Mouse (Mus musculus): Measurements from ENCODE around the gene 0610040J01Rik. TPM values are rescaled to one million over a fixed set of nuclear protein-coding genes. Genes with fewer than 3 reads are reported as not detected.
A peak's percentile ranks its signal among the peaks of the same experiment; 100 is the strongest.

Gene 0610040J01Rik
- 4.2 and 5.0 TPM in 2 replicates for polyA plus RNA-seq (2016; fragmentation: Nextera tagmentation; extraction: Ambion mirVana)

DNA sequence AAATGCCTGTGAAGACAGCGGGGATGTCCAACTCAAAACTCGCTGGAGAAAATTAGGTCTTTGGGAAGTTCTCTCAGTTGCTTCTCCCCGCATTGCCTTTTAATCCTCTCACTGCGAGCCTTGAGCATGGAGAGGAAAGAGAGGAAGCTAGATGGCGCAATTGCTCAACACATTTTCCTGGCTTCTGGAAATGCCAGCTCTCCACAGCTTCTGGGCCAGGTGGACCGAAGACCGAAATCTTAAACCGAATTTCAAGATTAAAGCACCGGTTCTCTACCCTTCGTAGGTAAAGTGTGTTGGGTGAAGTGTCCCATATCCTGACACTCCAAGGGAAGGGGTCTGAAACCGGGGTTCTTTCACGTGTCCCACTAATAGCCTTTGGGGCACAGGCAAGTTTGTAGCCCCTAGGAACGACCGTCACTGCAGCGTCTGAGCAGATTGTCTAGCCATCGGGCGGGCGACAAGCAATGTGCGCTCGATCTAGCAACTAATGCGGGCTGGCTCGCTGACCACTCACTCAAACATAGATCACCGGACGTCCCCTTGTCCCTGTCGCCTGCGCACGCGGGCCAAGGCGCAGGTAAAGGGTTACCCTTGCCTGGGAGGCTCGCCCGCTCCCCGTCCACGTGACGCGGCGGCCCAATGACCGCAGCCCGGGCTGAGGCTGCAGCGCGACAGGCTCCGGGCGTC is at the start of gene 0610040J01Rik:
0610040J01Rik (plus strand) TSS at position 545 of the 690 bp plus-strand sequence.
- no peaks in the 10 kb centered on the region for H3K9me3 ChIP-seq
- no peak within 1 kb of the TSS for H3K27ac ChIP-seq
- peaks cover 10% of the 10 kb centered on the region; the same call in 1 of the 2 replicates for H3K27me3 ChIP-seq (replicated peaks)
- H3K4me1 ChIP-seq = 0 out of 2 replicates have a peak, but pooled peaks cover 2% of the 10 kb centered on the region
- peak; percentile 95 for ATAC-seq (ENCODE audit: low FRiP score, low read depth)
- H3K9ac ChIP-seq = peak within 1 kb of the TSS; percentile 48; the same call in 1 of the 2 replicates
- 4% methylated on average over 42 of the region's 42 CpGs for WGBS
- peak within 1 kb of the TSS; percentile 94 for H3K4me2 ChIP-seq (replicated peaks)
- no peaks in the 10 kb centered on the region for H3K36me3 ChIP-seq
- H3K4me3 ChIP-seq = peak within 1 kb of the TSS; percentile 45

DNA sequence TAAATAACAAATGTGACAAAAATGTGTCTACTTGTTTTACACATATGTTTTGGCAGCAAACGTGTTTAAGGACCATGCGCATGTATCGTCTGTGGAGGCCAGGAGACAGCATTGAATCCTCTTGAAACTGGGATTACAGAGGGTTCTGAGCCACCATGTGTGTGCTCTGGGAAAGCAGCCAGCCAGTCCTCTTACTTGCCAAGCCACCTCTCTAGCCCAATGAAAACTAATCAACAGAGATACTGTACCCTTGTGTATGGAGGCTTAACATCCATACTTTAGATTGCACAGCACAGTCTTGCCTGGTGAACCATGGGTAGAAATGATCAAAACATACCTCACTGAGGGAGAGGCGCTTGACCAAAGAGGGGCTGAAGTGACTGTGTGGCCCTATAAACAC is 46.3 kb upstream of the 0610040J01Rik start:
- ATAC-seq (ENCODE audit: low FRiP score, low read depth) = no peak
- Histone ChIP-seq H3K4me1 (no peaks in the 10 kb centered on the region), H3K27ac (no peak overlapping the region), H3K27me3 (replicated peaks) (no peaks in the 10 kb centered on the region), H3K36me3 (no peaks in the 10 kb centered on the region), H3K9ac (no peak overlapping the region), H3K4me3 (no peak overlapping the region), H3K4me2 (replicated peaks) (no peak overlapping the region), H3K9me3 (no peaks in the 10 kb centered on the region)
- WGBS = 93% methylated on average over 4 of the region's 4 CpGs

DNA sequence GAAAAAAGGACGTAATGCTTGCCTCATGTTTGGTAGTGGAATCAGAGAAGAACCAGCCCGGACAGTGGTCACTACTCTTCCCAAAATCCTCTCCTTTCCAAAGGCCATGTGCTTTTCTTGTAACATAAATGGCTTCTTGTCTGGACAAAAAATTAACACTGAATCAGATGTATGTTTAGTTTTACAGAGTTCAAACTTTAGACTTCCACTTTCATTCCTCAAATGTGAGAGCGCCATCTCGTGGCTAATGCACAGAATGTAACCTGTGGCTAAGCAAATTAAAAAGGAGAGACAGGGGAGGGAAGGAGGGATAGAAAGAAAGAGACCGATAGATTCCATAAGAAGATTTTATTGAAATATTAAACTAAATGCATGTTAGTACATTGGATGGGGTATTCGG is 45.4 kb upstream of the 0610040J01Rik start:
- ATAC-seq (ENCODE audit: low FRiP score, low read depth) = 0 out of 2 replicates have a peak, but pooled peaks have one; percentile 36
- H3K27ac ChIP-seq = no peak overlapping the region
- WGBS = 50% methylated on average over 6 of the region's 6 CpGs
- no peaks in the 10 kb centered on the region for H3K4me1 ChIP-seq
- H3K36me3 ChIP-seq = no peaks in the 10 kb centered on the region
- H3K4me2 ChIP-seq (replicated peaks) = no peak overlapping the region
- no peak overlapping the region for H3K9ac ChIP-seq
- H3K27me3 ChIP-seq (replicated peaks) = no peaks in the 10 kb centered on the region
- H3K4me3 ChIP-seq = no peak overlapping the region
- H3K9me3 ChIP-seq = no peaks in the 10 kb centered on the region

DNA sequence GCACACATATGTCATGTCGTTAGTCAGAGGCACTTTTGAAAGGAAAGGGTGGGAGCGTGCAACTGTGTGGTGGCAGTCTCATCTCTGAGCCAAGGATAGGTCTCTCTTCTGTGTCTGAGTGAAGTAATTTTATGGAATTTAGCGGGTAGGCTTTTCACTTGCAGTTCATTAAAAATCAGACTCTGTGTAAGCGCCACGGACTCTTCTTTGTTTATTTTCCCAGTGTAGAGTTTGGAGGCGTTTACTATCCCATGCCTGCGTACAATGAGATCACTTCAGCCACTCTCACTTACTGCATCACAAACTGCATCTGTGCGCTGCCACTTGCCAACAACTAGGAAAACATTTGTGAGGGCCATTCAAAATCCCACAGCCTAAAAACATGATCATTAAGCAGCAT is 44.7 kb upstream of the 0610040J01Rik start:
- no peaks in the 10 kb centered on the region for H3K9me3 ChIP-seq
- H3K4me3 ChIP-seq = no peak overlapping the region
- H3K36me3 ChIP-seq = no peaks in the 10 kb centered on the region
- no peak overlapping the region for H3K27ac ChIP-seq
- no peak overlapping the region for H3K4me2 ChIP-seq (replicated peaks)
- ATAC-seq (ENCODE audit: low FRiP score, low read depth) = 0 out of 2 replicates have a peak, but pooled peaks have one; percentile 19
- WGBS = 75% methylated on average over 8 of the region's 8 CpGs
- H3K9ac ChIP-seq = no peak overlapping the region
- H3K27me3 ChIP-seq (replicated peaks) = no peaks in the 10 kb centered on the region
- no peaks in the 10 kb centered on the region for H3K4me1 ChIP-seq

DNA sequence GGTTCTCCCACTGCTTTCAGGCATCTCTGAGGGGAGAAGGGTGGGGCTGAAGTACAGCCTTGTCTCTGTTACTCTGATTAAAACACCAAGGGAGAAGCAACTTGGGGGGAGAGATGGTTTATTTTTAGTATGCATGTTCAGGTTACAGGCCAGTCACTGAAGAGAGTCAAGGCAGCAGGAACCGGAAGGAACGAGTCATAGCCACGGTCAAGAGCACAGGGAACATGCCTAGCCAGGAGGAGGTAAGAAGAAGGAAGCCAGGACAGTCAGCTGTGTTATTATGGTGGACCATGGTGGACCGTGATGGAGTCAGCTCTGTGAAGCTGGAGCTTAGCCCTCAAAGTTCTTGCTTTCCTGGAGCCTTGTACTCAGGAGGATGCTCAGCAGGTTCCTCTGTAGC is 43.9 kb upstream of the 0610040J01Rik start:
- Histone ChIP-seq H3K9ac (no peak overlapping the region), H3K36me3 (no peaks in the 10 kb centered on the region), H3K4me1 (no peaks in the 10 kb centered on the region), H3K27ac (no peak overlapping the region), H3K4me2 (replicated peaks) (no peak overlapping the region), H3K9me3 (no peaks in the 10 kb centered on the region), H3K27me3 (replicated peaks) (no peaks in the 10 kb centered on the region), H3K4me3 (no peak overlapping the region)
- no peak for ATAC-seq (ENCODE audit: low FRiP score, low read depth)
- WGBS = 83% methylated on average over 4 of the region's 4 CpGs

DNA sequence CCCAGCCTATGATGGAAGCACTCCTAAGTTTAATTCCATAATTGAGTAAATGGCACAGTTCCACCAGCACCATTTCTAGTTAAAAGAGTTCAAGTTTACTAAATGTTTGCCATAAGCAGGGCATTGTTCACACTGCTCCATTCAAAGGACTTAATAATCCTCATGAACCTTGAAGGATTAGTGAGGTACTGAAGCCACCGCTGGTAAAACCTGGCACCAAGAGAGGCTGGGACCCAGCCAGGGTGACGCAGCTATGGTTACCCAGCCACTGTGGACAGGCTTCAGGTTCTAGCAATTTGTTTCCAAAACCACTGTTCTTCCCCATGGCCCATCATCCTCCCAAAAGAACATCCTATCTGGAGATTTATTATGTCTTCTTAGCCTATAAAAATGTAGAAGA is 39.2 kb upstream of the 0610040J01Rik start:
- Histone ChIP-seq H3K36me3 (no peaks in the 10 kb centered on the region), H3K4me3 (no peak overlapping the region), H3K9ac (no peak overlapping the region), H3K27ac (no peak overlapping the region), H3K4me2 (replicated peaks) (no peak overlapping the region), H3K9me3 (no peaks in the 10 kb centered on the region), H3K4me1 (no peaks in the 10 kb centered on the region), H3K27me3 (replicated peaks) (no peaks in the 10 kb centered on the region)
- ATAC-seq (ENCODE audit: low FRiP score, low read depth) = no peak
- WGBS = 84% methylated on average over 2 of the region's 2 CpGs

DNA sequence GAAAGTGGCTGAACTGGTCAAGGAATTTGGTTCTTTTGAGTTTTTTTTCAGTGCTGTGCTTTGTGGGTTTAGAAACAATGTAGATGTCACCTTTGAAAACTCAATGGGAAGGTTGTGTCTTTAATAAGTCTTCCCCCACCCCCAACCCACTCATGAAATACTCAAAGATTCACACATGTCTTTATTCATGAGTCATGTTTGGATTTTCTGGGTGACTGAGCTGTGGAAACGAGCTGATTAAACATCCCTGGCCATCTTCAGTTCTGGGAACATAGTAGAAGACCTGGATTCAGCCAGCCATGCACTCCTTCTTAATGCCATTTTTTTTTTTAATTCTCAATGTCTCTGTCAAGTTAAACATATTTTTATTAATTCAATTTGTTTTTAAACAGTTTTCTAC is 38.6 kb upstream of the 0610040J01Rik start:
- no peak for ATAC-seq (ENCODE audit: low FRiP score, low read depth)
- H3K27me3 ChIP-seq (replicated peaks) = no peaks in the 10 kb centered on the region
- H3K9ac ChIP-seq = no peak overlapping the region
- 69% methylated on average over 1 of the region's 1 CpGs for WGBS
- no peak overlapping the region for H3K4me3 ChIP-seq
- no peak overlapping the region for H3K4me2 ChIP-seq (replicated peaks)
- no peaks in the 10 kb centered on the region for H3K9me3 ChIP-seq
- H3K4me1 ChIP-seq = no peaks in the 10 kb centered on the region
- no peak overlapping the region for H3K27ac ChIP-seq
- no peaks in the 10 kb centered on the region for H3K36me3 ChIP-seq

DNA sequence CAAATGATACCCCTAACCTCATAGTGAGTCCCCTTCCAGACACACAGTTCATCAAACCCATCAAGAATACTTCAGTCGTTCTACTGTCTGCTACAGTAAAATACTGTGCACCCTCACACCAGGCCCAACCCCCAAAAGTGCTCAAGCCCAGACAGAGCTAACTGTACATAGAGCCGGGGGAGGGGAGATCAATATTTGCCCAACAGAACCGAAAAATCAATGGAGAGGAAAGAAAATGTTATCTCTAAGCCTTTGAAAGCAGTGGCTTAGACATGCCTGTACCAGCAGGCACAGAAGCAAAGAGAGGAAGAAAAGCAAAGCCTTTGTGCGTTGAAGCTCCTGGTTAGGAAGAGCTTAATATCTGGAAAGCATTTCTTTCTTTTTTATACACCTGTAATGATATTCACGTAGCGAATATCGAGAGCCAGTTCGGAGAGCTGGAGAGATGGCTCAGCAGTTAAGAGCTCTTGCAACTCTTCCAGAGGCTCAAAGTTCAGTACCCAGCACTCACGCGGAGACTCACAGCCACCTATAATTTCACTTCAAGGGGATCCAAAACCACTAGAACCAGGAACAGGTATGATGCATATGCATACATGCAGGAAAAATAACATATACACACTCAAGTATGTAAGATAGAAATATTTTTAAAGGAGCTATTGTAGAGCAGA is 23.9 kb upstream of the 0610040J01Rik start:
- Histone ChIP-seq H3K4me2 (replicated peaks) (no peak overlapping the region), H3K27ac (no peak overlapping the region), H3K27me3 (replicated peaks) (no peaks in the 10 kb centered on the region), H3K4me1 (no peaks in the 10 kb centered on the region), H3K9me3 (no peaks in the 10 kb centered on the region), H3K36me3 (no peaks in the 10 kb centered on the region), H3K4me3 (no peak overlapping the region), H3K9ac (no peak overlapping the region)
- WGBS = 89% methylated on average over 10 of the region's 10 CpGs
- ATAC-seq (ENCODE audit: low FRiP score, low read depth) = no peak

DNA sequence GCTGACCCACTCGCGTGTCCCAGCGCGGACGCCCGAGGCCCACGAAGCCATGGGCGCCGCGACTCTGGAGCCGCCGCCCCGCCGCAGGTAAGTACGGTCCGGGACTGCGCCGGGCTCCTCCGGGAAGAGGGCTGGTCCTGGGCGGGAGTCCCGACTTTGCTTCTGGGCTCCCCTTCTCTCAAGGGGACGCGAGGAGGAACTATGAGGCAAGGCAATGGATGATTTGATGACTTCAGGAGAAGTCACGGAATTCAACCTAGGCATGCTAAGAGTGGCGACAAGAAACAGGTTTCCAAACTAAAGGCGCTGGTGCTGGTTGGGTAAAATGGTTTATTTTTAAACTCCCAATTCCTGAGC is 324 bp downstream of the 0610040J01Rik start:
- Histone ChIP-seq H3K27me3 (replicated peaks) (peaks cover 10% of the 10 kb centered on the region; the same call in 1 of the 2 replicates), H3K4me3 (peak overlapping the region; percentile 45), H3K9ac (peak overlapping the region; percentile 48; the same call in 1 of the 2 replicates), H3K4me2 (replicated peaks) (peak overlapping the region; percentile 94), H3K4me1 (0 out of 2 replicates have a peak, but pooled peaks cover 2% of the 10 kb centered on the region), H3K36me3 (no peaks in the 10 kb centered on the region), H3K27ac (no peak overlapping the region), H3K9me3 (no peaks in the 10 kb centered on the region)
- ATAC-seq (ENCODE audit: low FRiP score, low read depth) = no peak
- 2% methylated on average over 26 of the region's 26 CpGs for WGBS

DNA sequence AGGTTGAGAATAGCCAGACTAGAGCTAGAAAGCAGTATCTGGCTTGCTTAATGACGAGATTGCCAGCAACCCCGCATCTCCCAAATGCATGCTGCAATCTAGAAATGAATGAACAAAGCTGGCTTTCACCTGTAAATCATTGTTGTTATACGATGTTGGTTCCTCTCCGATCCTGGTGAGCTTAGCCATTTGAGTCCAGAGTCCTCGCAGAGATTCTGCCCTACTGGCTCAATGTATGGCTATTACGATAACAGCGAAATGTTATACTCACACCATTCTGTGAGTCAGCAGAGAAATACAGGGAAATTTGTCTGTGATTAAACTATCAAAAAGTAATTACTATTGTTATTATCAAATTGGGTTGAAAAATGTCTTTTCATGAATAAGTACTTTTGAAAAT is 4.5 kb downstream of the 0610040J01Rik start:
- 89% methylated on average over 7 of the region's 7 CpGs for WGBS

DNA sequence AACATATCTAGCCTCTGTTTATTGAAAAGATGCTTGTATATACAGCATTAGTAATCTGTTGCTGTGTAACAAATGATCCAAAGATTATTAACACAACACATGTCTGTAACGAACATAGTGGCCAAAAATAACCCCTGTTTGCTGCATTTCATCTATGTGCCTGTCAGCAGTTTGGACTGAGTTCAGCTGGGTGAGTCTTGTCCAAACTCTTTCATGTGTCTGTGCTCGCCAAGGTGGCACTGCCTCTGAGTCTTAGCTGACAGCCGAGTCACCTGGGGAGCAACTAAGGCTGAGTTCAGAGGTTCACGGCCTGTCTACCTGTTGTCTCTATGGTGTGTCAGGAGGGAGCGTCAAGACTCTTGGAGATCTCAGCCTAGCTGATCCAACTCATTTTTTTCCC is 5.1 kb downstream of the 0610040J01Rik start:
- no peak overlapping the region for H3K4me2 ChIP-seq (replicated peaks)
- H3K27me3 ChIP-seq (replicated peaks) = peaks cover 7% of the 10 kb centered on the region; the same call in 1 of the 2 replicates
- no peaks in the 10 kb centered on the region for H3K36me3 ChIP-seq
- H3K4me1 ChIP-seq = 0 out of 2 replicates have a peak, but pooled peaks cover 2% of the 10 kb centered on the region
- H3K9ac ChIP-seq = no peak overlapping the region
- ATAC-seq (ENCODE audit: low FRiP score, low read depth) = no peak
- 87% methylated on average over 5 of the region's 5 CpGs for WGBS
- no peak overlapping the region for H3K27ac ChIP-seq
- H3K9me3 ChIP-seq = no peaks in the 10 kb centered on the region
- no peak overlapping the region for H3K4me3 ChIP-seq

More for the DNA sequence above, 4.5 kb downstream of the 0610040J01Rik start:
- no peak overlapping the region for H3K4me2 ChIP-seq (replicated peaks)
- H3K4me3 ChIP-seq = no peak overlapping the region
- H3K36me3 ChIP-seq = no peaks in the 10 kb centered on the region
- 0 out of 2 replicates have a peak, but pooled peaks cover 2% of the 10 kb centered on the region for H3K4me1 ChIP-seq
- H3K27me3 ChIP-seq (replicated peaks) = peaks cover 10% of the 10 kb centered on the region; the same call in 1 of the 2 replicates
- no peaks in the 10 kb centered on the region for H3K9me3 ChIP-seq
- H3K9ac ChIP-seq = no peak overlapping the region
- H3K27ac ChIP-seq = no peak overlapping the region
- no peak for ATAC-seq (ENCODE audit: low FRiP score, low read depth)

DNA sequence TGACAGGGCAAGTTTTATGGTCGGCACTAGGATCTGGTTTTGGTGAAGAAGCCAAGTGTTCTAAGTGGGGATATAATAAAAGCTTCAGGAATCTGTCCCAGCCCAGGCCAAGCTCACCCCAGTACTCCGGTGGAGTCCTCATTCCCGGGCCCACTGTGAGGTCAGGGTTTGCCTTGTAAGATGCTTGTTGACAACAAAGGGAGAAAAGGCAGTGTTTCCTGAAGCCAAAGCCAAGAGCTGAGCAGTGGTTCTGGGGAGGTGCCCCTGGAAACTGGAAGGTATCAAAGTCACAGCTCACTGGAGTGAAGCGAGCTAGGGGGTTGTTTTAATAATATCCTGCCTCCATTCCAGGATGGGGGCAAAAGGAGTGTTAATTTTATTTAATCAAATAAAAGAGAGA is 6.8 kb downstream of the 0610040J01Rik start:
- H3K36me3 ChIP-seq = no peaks in the 10 kb centered on the region
- ATAC-seq (ENCODE audit: low FRiP score, low read depth) = no peak
- no peak overlapping the region for H3K4me3 ChIP-seq
- no peaks in the 10 kb centered on the region for H3K4me1 ChIP-seq
- no peak overlapping the region for H3K27ac ChIP-seq
- H3K9ac ChIP-seq = no peak overlapping the region
- WGBS = 57% methylated on average over 4 of the region's 4 CpGs
- no peaks in the 10 kb centered on the region for H3K27me3 ChIP-seq (replicated peaks)
- H3K4me2 ChIP-seq (replicated peaks) = no peak overlapping the region
- H3K9me3 ChIP-seq = no peaks in the 10 kb centered on the region
